Mouse (Mus musculus): ENCODE results near the gene Tescl.

Tescl gene

DNA sequence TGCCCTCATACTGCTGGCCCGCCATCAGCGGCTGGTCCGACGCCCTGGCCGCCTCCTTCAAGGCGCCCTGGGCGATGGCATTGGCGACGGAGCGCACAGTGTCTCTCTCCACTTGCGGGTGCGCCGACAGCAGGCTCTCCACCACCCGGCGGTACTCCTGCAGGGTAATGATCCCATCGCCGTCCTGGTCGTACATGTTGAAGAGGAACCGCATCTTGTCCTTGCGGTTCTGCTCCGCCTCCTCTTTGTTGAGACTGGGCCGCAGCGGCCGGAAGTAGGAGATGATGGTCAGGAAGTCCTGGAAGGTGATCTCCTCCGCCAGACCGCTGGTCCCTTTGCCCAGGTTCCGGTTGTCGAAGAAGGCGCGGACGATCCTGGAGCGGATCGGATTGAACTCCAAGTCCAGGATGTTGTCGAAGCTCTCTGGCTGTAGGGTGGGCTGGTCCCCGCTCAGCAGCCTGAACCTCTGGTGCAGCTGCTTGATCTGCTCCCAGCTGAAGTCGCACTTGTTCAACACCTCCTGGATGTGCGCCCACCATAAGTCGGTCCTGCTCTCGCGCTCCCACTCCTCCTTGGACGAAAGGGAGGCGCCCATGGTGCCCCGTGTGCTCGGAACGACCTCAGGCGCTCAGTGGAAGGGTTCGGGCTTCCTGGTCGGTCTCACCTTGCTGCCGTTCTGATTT lies at the start of gene Tescl:
Gene Tescl (minus strand): TSS at position 633 of the 683 bp plus-strand sequence.
- no peak for DNase-seq (ENCODE audit: low read depth)

DNA sequence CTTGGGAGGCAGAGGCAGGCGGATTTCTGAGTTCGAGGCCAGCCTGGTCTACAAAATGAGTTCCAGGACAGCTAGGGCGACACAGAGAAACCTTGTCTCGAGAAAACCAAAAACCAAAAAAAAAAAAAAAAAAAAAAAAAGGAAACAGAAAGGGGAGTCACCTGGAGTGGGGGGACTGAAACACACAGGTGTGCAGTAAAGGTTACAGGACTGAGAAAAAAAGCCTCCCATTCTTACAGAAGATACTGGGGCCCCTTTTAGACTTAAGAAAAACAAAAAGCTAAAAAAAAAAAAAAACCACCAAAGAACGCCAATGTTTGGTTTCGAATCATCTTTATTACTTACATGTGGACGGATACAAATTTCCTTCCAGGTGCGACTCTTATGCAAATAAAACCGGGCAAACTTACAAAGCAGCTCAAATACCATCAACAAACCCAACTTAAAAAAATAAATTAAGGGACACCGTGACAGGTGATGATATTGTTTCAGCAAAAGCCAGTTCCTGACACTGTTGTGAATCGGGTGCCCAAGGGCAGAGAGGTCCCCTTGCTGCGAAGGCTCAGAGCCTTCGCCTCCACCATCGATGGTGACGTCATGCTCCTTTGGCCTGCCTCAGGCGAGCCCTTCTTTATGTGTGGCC lies 49.1 kb upstream of the Tescl start:
- DNase-seq (ENCODE audit: low read depth) = no peak

DNA sequence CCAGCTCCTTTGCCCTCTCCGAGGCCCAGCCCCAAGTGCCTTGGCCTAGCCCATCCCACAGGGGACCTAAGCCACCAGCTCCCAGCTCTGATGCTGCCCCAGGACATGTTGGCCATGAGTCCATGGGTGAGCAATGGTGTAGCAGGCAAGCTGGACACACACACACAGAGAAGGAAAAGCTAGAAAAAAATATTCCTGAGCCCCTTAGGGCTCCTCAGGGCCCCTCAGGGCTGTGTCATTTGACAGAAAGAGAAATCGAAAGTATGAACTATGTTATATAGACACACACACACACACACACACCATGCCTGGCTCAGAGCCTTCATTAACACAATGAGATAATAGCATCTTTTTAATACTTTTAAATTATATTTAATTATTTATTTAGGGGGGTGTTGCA lies 46.6 kb upstream of the Tescl start:
- DNase-seq (ENCODE audit: low read depth) = no peak

DNA sequence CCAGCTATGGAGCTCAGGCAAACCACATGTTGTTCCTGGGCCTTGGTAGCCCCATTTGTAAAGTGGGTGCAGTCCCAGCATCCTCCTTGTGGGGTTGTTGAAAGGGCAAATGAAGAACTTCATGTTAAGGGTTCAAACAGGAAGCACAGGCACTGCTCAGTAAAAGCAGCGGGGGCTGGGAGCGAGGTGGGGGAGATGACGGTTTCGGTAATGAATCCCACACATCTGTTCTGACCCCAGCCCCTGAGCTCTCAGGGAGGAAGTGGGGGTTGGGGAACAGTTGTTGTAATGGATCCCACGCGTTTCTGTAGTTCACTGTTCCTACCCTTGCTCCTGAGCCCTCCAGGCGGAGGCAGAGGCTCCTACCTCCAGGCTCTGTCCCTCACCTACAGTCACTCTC lies 46.2 kb upstream of the Tescl start:
- no peak for DNase-seq (ENCODE audit: low read depth)

DNA sequence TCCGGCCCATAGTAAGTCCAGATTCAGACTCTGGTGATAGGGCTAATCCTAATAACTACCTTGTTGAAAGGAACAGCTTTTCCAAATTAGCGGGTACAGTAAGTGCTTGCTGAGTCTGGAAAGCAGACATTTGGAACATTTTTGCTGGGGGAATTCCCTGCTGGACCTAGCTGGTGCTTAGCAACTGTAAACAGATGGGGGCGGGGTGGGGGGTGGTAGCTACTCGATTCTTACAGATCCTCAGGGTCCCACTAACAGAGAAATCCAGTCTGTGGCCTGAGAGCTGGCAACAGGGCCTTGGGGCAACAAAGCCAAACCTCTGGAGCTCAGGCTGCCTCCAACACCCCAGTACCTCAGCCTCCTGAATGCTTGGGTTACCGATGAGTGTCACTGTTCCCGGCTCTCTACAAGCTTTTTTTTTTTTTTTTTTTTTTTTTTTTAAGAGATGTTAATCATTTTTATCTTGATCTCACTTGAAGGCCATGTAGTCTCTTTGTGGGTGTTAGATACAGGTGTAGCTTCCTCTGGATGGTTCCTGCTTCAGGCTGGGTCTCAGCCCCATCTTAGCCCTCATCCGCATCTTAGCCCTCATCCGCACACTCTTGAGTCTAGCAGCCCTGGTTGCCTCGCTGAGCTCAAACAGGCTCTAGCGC lies 44.4 kb upstream of the Tescl start:
- DNase-seq (ENCODE audit: low read depth) = peak; percentile 61

DNA sequence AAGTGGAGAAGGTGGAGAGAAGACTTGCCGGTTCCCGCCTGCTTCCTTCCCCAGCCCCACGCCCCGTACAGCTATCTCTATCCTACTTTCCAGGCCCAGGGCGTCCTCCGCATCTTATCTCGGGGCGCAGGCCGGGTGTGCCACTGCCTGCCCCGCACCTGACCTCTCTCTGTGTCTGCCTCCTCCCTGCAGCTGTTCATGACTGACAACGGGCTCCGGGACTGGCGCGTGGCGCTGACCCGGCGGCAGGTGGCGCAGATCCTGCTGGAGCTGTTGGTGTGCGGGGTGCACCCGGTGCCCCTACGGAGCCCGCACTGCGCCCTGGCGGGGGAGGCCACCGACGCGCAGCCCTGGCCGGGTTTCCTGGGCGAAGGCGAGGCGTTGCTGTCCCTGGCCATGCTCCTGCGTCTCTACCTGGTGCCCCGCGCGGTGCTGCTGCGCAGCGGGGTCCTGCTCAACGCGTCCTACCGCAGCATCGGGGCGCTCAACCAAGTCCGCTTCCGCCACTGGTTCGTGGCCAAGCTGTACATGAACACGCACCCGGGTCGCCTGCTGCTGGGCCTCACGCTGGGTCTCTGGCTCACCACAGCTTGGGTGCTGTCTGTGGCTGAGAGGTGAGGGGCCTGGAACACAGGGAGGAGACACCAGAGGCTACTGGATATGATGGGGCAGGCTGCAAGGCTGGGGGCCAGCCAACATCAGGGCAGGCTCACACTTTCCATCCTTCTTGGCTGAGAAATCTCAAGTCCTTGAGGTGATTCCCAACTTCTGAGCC lies 43.5 kb upstream of the Tescl start:
- peak; percentile 47 for DNase-seq (ENCODE audit: low read depth)

DNA sequence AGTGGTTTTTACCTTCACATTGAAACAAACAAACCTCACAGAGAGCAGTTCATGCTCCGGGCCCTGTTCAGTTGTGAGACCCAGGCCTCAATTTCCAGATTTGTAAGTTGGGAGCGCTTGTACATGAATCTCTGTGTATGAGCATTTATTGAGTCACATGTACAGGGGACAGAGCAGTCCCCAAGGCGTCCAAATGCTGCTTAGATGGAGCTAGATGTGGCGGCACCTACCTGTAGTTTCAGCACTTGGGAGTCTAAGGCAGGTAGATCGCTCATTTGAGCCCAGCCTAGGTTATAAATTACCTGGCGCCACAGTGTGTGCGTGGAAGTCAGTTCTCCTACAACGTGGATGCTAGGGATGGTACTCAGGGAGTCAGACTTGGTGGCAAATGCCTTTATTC lies 42.7 kb upstream of the Tescl start:
- no peak for DNase-seq (ENCODE audit: low read depth)

DNA sequence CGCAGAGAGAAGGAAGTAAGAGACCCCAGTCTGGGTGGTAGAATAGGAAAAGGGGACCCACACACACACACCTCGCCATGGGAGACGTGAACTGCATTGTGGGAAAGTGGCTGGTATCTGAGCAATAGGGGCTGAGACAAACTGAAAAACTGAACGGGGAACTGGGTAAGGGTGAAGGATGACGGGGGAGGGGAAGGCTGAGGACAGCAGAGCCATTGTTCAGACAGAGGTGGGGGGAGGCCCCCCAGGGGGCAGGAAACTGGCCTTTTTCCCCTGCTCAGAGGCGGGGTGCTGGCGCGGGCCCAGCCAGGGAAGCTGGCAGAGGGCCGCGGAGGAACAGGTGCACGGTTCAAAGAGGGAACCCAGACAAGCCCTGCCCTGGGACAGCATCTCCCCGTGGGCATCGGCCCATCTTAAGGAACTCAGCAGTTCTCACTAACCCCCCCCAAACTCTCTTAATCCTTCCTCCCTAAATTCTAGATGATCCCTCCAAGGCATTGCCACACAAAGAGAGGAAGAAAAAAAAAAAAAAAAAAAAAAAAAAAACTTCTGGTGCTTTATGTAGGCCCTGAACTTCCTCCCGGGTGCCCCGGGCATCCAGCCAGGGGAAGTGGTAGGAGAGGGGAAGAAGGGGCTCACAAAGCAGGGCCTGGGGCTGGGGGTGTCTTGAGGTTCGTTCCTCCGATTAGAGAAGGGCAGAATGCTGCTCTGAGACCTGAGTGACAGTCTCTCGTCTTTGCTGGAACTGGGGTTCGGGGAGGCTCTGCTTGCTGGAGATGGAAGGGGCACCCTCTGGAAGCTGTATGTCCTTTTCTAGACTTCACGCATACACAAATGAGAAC lies 40.0 kb upstream of the Tescl start:
- no peak for DNase-seq (ENCODE audit: low read depth)

DNA sequence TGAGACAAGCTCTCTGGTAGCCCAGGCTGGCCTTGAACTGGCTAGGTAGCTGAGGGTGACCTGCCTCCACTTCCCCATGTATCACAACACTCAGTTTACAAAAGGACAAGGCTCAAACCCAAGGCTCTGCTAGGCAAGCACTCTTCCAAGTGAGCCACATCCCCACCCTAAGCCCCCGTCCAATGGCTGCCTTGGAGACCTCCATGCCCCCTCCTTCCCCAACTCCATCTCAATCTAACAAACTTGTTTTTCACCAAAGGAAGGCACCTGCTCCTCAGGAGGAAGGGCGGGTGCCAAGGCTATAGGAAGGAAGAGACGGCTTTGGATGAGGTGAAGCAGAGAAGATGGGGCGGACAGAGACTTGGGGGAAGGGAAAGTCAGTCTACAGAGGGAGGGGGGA lies 39.0 kb upstream of the Tescl start:
- DNase-seq (ENCODE audit: low read depth) = no peak

DNA sequence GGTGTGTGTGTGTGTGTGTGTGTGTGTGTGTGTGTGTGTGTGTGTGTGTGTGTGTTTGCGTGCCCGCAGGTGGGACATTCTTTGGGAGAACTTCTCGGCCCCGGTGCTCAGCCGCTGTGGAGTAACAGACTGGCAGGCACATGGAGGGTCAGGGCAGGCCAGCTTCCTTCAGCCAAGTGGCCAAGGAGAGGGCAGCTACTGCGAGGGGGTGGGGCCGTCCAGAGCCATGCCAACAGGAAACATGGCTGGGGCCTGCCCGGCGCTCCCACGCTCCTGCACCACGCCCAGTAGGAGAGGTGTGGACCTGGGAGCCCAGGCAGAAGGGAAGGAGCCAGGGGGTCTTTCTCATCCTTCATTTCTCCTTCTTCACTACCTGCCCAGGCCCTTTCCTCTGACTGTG lies 38.6 kb upstream of the Tescl start:
- DNase-seq (ENCODE audit: low read depth) = no peak

DNA sequence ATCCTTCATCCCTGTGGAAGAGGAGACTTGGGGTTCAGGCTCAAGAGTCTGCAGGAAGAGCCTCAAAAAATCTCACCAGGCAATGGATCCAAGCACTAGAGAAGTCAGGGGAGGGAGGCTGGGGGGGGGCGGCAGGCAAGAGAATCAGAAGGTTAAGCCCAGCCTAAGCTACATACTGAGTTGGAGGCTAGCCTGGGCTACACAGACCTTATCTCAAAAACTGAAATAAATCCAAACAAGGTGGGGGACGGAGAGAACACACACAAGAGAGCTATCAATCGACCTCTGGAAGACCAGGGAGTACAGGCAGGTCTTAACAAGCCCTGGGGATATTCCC lies 38.0 kb upstream of the Tescl start:
- DNase-seq (ENCODE audit: low read depth) = no peak

DNA sequence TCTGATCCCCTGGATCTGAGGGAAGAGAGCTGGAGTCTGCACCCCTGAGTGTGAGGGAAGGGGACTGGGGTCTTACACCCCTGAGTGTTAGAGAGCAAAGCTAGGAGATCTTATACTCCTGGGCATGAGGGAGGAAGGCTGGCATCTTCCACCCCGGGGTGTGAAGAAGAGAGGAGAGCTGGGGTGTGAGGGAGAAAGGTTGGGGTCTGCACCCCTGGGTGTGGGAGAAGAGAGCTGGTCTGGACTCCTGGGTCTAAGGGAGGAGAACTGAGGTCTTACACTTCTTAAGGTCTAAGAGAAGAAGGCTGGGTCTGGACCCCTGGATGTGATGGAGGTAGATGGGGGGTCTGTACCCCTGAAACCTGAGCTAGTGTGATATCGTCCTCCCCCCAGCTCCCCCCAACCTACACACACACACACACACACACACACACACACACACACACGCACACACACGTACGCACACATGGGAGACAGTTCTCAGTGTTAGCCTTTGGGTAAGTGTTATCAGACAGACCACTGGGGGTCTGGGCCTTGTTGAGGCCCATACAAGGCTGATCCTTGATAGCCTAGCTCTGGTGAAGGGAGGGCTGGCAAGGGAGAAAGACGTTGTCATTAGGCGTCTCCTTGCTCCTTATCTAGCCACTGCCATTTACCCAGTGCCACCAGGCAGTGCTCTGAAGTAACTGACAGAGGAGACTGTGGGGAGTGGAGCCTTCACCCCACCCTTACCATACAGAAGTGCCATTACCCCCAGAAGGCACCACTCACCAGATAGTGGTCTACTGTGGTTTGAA lies 37.5 kb upstream of the Tescl start:
- no peak for DNase-seq (ENCODE audit: low read depth)

DNA sequence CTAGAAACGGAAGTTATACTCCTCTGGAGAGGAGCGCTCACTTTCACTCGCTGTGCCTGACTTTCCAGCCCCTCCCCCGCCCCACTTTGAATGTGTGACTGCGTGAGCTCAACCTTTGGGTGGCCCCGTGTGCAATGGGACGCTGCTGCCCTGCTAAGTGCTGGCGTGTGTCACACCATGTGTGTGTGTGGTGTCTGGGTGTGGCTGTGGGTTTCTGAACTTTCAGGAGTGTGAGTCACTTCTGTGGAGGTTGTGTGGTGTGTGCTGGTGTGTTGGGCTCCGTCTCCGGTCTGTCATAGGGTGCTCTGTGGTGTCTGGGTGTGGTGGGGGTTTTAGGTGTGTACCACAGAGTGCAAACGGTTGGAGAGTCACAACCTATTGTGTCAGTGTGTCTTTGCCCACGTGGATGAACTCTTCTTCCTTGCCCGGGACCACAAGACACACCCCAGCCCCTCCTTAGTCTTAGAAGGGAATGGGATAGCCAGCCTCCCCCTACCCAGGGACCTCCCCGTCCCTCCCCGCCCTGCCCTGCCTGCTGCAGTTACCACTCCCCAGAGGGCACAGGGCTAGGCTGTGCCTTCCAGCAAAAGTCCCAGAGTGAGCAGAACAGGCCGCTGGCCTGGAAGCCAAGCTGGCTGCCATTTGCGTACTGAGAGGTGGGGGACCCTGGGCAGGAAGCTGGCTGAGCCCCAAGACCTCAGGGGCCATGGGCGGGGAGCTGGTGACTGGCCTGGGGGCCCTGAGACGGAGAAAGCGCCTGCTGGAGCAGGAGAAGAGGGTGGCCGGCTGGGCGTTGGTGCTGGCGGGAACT lies 36.2 kb upstream of the Tescl start, which contains the start of gene Kcnn4:
Gene Kcnn4 (plus strand): TSS at position 533 of the 811 bp plus-strand sequence.
- DNase-seq (ENCODE audit: low read depth) = peak; percentile 50

DNA sequence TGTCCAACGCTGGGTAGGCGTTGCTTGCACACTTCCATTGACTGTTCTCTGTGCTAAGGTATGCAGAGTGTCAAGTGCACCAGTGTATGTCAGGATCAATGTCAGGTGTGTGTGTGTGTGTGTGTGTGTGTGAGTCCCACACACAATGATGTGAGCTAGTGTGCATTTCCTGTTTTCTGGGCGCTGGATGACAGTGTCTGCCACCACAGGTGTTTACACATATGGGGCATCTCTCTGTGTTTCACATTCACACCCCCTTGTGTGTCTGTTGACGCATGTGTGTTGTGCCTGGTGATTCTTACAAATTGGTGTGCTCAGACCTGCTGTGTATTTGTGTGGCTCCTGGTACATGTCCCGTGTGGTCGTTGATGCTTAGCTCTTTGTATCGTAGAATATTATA lies 35.2 kb upstream of the Tescl start:
- no peak for DNase-seq (ENCODE audit: low read depth)

DNA sequence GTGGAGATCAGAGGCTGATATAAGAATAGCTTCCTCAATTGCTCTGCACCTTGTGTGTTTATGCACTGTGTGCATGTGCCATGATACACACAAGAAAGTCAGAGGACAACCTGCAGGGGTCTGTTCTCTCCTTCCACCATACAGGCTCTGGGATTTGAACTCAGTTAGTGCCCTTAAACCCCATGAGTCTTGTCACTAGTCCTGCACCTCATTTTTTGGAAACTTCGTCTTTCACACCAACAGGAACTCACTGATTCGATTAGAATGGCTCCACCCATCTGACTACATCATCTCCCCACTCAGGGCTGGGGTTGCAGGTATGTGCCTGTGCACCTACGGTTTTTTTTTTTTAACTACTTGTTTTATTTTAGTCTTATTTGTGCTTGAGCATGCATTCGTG lies 34.5 kb upstream of the Tescl start:
- DNase-seq (ENCODE audit: low read depth) = no peak

DNA sequence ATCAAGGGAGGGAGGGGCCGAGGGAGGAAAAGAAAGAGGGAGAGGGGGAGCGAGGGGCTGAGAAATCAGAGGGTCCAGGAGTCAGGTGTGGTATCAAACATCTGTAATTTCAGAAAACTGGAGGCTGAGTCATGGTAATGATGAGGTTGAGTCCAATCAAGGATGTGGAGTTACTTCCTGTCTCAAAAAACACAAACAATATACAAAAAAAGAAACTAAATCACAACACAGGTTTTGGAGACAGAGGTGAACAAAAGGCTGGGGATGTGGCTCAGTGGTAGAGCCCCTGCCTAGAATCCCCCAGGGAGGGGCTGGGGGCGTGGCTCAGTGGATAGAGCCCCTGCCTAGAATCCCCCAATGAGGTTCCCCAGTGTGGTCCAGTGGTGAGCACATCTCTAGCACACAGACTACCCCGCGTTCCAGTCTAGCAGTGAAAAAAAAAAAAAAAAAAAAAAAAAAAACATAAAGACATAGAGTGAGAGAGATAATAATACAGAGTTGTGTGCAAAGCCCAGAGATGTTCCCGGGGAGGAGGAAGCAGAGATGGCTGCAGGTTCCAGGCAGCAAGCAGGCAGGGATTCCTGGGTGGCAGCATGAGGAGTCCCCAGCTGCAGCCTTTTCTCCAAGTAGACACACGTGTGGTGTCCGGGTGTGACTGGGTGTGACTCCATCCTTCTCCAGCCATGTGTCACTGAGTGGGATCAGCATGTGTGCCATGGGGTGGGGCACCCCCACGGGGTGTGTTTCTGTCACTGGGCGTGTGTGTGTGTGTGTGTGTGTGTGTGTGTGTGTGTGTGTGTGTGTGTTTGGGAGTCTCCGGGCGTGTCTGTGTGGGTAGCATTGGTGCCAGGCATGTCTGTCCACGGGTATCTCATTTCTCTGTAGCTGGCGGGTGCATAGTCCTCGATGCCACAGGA lies 33.2 kb upstream of the Tescl start:
- DNase-seq (ENCODE audit: low read depth) = no peak

DNA sequence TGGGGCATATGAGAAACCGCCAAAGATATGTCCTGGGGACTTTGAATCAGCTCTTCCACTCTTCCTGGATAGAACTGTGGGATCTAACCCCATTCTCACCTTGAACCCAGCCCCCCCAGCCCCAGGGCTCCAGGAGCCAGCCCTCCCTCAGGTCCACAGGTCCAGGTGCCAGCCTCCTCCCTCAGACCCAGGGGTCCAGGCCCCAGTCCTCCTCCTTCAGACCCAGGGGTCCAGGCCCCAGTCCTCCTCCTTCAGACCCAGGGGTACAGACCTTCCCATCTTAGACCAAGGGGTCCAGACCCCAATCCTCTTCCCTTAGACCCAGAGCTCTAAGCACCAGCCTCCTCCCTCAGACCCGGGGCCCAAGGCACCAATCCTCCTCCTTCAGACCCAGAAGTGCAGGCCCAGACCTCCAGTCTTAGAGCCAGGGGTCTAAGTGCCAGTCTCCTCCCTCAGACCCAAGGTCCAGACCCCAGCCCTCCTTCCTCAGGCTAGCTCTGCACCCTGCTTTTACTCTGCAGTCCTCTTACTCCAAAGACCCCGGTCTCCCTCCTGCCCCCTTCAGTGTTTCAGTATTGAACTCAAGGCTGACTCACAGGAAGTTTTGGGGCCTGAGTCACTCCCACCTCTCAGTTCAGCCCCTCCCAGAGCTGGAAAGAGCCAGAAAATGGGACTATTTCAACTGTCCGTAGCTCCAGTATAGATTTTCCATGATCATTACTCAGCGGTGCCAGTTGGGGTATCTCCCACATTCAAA lies 31.7 kb upstream of the Tescl start:
- peak; percentile 88 for DNase-seq (ENCODE audit: low read depth)

DNA sequence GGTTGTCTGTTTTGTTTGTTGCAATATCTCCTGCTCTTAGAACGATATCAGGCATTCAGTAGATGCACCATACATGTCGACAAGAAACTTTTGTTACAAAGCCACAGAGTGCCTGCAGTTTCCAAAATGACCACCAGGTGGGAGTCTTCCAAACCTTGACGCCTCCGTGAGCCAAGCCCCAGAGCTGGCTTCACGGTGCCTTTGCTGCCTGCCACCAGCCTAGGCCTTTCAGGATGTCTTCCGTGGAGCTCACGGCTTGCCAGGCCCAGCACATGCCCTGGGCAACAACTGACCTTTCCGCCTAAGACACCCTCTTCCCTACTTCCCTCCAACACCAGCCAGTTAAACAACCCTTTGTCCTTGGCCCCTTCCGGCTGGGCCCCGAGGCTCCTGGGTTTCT lies 31.1 kb upstream of the Tescl start:
- DNase-seq (ENCODE audit: low read depth) = peak; percentile 97

All from NIH3T3 (cell line).